Mouse (Mus musculus): Measurements from ENCODE around the gene Smbd1.

DNA sequence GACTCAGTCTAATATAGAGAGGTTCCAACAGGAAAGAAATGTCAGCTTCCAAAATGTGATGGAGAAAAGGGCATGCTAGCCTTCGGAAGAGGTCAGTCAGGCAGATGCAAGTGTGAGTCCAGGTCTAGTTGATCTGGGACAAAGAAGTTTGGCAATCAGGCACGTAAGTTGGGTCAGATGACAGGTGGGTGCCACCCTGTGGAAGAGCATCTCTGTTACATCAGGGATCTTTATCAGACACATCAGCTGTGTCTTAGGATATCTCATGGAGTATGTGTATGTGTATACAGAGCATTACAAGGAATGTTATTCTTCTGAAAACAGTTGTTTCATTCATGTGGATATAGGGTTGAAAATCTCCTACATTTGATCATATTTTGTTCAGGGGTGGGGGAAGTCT is 45.7 kb downstream of the Smbd1 start:
- no peak for TF ChIP-seq CTCF (IDR thresholded peaks at IDR 0.05; ENCODE audit: borderline replicate concordance, insufficient read depth, low read depth, low read length)
- no peak for TF ChIP-seq POLR2A (IDR thresholded peaks at IDR 0.05; ENCODE audit: borderline replicate concordance, insufficient read depth, low read length)
